Mouse (Mus musculus) forebrain, embryonic 14.5 days (tissue): ENCODE measurements around the gene Cpne6. TPM values are rescaled to one million over a fixed set of nuclear protein-coding genes. Genes with fewer than 3 reads are reported as not detected.
A peak's percentile ranks its signal among the peaks of the same experiment; 100 is the strongest.

Experiments used
- ATAC-seq: fragments of 200-750 bp; cut with Nextera tagmentation; 2 replicates; pipeline ENCODE4 v1.8.0; 2017; ENCODE audit warnings: mild to moderate bottlenecking, moderate library complexity
- DNase-seq: peaks from one replicate; pipeline ENCODE4 v3.0.0-alpha.2; 2015; ENCODE audit warnings: low spot score
- H3K27ac ChIP-seq: fragments of 300-500 bp; sonication (generic); 2 replicates; pipeline ENCODE4 v1.5.1; 2014; ENCODE audit warnings: low read depth, mild to moderate bottlenecking, control low read depth, low read length, moderate library complexity
- H3K27me3 ChIP-seq: fragments of 300-500 bp; sonication (generic); replicated peaks from 2 replicates; pipeline ENCODE4 v1.6.1; 2014; ENCODE audit warnings: low read length, control low read depth, mixed read lengths; ENCODE audit not compliant: control insufficient read depth, insufficient read depth
- H3K36me3 ChIP-seq: fragments of 300-500 bp; sonication (generic); 2 replicates; pipeline ENCODE4 v1.6.1; 2014; ENCODE audit warnings: low read length, control low read depth; ENCODE audit not compliant: control insufficient read depth, insufficient read depth
- H3K4me1 ChIP-seq: fragments of 300-500 bp; sonication (generic); 2 replicates; pipeline ENCODE4 v1.6.1; 2014; ENCODE audit warnings: antibody characterized with exemption, low read length, control low read depth; ENCODE audit not compliant: control insufficient read depth, insufficient read depth
- H3K4me2 ChIP-seq: fragments of 300-500 bp; sonication (generic); 2 replicates; pipeline ENCODE4 v1.6.1; 2014; ENCODE audit warnings: mild to moderate bottlenecking, control low read depth, low read length
- H3K4me3 ChIP-seq: fragments of 300-500 bp; sonication (generic); 2 replicates; pipeline ENCODE4 v1.5.1; 2014; ENCODE audit warnings: low read depth, low read length, control low read depth
- H3K9ac ChIP-seq: fragments of 300-500 bp; sonication (generic); 2 replicates; pipeline ENCODE4 v1.6.1; 2014; ENCODE audit warnings: mild to moderate bottlenecking, low read length, control low read depth, moderate library complexity
- H3K9me3 ChIP-seq: fragments of 300-500 bp; sonication (generic); replicated peaks from 2 replicates; pipeline ENCODE4 v1.6.1; 2016; ENCODE audit warnings: low read length, control low read depth, mixed read lengths; ENCODE audit not compliant: control insufficient read depth
- whole genome bisulfite sequencing: fragments of 180-500 bp; shearing (Covaris S2); extraction: QIAGEN DNeasy Blood & Tissue Kit; methylation state at CpG from one replicate; pipeline ENCODE4 v1.1.7; 2014; 5-methylcytosine and 5-hydroxymethylcytosine counted together
- polyA plus RNA-seq: library from polyadenylated mRNA; unstranded; fragments of >200 nt; fragmentation: Nextera tagmentation; extraction: Ambion mirVana; gene quantifications from 2 replicates; pipeline ENCODE4 v1.2.1, GENCODE M21; 2014

The Cpne6 gene
- polyA plus RNA-seq, 1 experiment from 2014 or later = 4.5 TPM

DNA sequence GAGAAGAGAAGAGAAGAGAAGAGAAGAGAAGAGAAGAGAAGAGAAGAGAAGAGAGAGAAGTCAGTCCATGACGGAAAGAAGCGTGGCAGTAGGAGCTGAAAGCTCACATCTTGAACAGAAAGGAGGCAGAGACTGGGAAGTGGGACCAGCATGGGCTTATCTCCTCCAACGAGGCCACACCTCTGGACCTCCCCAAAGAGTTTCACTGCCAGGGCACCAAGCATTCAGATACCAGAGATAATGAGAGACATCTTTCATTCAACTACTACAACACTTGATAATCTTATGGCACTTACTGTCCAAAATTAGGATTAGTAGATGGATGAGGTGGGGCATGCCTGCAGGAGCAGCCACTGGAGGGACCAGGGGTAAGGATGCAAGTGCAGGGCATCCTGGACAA is 45.5 kb downstream of the Cpne6 start:
- Histone ChIP-seq H3K27me3 (no peaks in the 10 kb centered on the region), H3K4me2 (no peak overlapping the region), H3K27ac (no peak overlapping the region), H3K36me3 (no peaks in the 10 kb centered on the region), H3K4me1 (no peaks in the 10 kb centered on the region), H3K9ac (no peak overlapping the region), H3K9me3 (no peaks in the 10 kb centered on the region), H3K4me3 (no peak overlapping the region)
- ATAC-seq (no peak), DNase-seq (no peak)
- WGBS = 80% methylated on average over 3 of the region's 3 CpGs

DNA sequence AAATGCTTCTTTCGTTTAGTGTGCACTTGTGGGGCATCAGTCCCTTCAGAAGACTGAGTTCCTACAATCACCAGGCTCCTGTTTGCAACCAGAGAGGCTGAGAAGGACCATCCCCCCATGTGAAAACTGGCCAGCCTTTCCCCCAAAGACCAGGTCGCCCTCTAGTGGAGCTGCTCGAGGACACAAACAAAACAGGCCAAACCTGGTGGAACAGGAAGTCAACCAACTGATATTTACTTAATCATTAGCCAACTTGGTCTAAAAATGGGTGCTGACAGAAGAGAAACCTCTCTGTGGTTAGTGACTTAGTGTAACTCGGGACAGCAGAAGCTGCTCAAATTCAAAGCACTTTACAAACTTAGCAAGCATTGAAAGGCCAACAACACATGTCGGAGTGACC is 46.8 kb downstream of the Cpne6 start:
- H3K9me3 ChIP-seq = no peaks in the 10 kb centered on the region
- H3K36me3 ChIP-seq = no peaks in the 10 kb centered on the region
- H3K27ac ChIP-seq = no peak overlapping the region
- H3K9ac ChIP-seq = no peak overlapping the region
- DNase-seq (peak; percentile 74), ATAC-seq (no peak)
- peaks cover 6% of the 10 kb centered on the region; the same call in 1 of the 2 replicates for H3K4me1 ChIP-seq
- WGBS = 29% methylated on average over 5 of the region's 5 CpGs
- no peak overlapping the region for H3K4me2 ChIP-seq
- H3K27me3 ChIP-seq = no peaks in the 10 kb centered on the region
- H3K4me3 ChIP-seq = no peak overlapping the region

DNA sequence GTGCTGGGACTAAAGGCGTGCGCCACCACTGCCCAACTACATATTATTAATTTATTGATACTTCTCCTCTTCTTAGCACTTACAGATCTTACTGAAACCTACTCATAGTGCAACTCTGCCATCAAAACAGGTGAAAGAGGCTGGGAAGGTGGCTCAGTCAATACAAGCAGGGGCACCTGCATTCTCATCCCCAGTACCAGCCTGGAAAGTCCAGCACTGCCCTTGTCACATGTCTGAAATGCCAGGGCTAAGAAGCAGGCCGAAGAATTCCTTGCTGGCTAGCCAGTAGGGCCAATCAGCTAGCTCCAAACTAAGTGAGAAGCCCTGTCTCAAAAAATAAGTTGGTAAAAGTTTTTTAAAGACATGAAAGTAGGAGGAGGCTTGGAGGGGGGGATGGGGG is 47.3 kb downstream of the Cpne6 start:
- H3K4me3 ChIP-seq = no peak overlapping the region
- no peak overlapping the region for H3K9ac ChIP-seq
- peaks cover 6% of the 10 kb centered on the region; the same call in 1 of the 2 replicates for H3K4me1 ChIP-seq
- H3K4me2 ChIP-seq = no peak overlapping the region
- H3K9me3 ChIP-seq = no peaks in the 10 kb centered on the region
- no peaks in the 10 kb centered on the region for H3K27me3 ChIP-seq
- WGBS = 89% methylated on average over 3 of the region's 3 CpGs
- H3K36me3 ChIP-seq = no peaks in the 10 kb centered on the region
- ATAC-seq (no peak), DNase-seq (no peak)
- H3K27ac ChIP-seq = no peak overlapping the region

DNA sequence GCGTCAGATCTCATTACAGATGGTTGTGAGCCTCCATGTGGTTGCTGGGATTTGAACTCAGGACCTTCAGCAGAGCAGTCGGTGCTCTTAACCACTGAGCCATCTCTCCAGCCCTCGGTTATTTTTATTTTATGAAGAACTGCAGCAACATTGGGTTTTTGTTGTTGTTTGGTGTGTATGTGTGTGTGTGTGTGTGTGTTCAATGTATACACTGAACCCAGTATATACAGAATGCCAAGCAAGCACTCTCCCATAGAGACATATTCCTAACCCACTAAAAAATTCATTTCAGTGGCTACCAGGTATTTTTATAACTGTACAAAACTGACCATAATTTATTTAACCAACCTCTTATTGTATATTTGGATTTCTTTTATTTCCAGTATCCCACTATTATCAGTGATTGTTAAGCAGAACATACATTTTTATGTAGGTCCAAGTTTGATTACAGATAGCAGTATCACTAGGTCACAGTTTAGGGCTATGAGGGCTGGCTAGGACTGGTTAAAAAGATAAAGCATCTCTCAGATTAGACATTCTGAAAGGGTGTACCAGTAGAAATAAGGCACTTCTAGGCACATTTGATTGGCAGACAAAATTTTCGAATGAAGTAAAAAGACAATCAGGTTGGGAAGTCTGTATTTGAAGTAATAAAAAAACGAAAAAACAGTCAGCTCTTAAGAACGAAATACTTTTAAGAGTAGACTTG is 48.6 kb downstream of the Cpne6 start:
- peak overlapping the region; percentile 84 for H3K4me2 ChIP-seq
- H3K4me1 ChIP-seq = peaks cover 6% of the 10 kb centered on the region; the same call in 1 of the 2 replicates
- no peaks in the 10 kb centered on the region for H3K27me3 ChIP-seq
- H3K36me3 ChIP-seq = peaks cover 6% of the 10 kb centered on the region
- WGBS = 60% methylated on average over 6 of the region's 6 CpGs
- peak overlapping the region; percentile 62 for H3K4me3 ChIP-seq
- H3K9ac ChIP-seq = peak overlapping the region; percentile 85; the same call in 1 of the 2 replicates
- no peak overlapping the region for H3K27ac ChIP-seq
- no peaks in the 10 kb centered on the region for H3K9me3 ChIP-seq
- ATAC-seq = no peak
- DNase-seq = no peak

DNA sequence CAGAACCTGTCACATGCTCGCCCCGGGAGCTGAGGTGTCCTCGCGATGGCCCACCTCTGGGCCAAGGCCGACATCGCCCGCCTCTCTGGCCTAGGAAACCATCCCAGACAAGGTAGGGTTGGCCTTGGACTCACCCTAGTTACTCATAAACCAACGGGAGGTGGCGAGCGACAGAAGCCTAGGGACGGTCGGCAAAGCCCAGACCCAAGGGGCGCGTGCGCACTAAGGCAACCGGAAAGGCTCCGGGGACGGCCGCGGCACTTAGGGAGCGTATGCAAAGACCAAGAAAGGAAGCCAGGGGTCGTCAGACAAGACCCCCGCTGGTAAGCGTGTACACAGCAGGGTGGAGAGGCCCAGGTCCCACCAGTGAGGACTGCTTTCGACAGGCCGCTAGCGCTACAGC is 49.6 kb downstream of the Cpne6 start, which contains the start of gene Dcaf11:
TSS of gene Dcaf11 (plus strand) at position 208 of the 403 bp plus-strand sequence.
- WGBS = under 1% methylated on average over 27 of the region's 27 CpGs
- peak within 1 kb of the TSS; percentile 98 for H3K27ac ChIP-seq
- H3K27me3 ChIP-seq = no peaks in the 10 kb centered on the region
- peaks cover 15% of the 10 kb centered on the region for H3K36me3 ChIP-seq
- peak within 1 kb of the TSS; percentile 62 for H3K4me3 ChIP-seq
- H3K9ac ChIP-seq = peak within 1 kb of the TSS; percentile 85
- H3K4me1 ChIP-seq = peaks cover 6% of the 10 kb centered on the region; the same call in 1 of the 2 replicates
- DNase-seq (peak; percentile 96), ATAC-seq (peak; percentile 80)
- peak within 1 kb of the TSS; percentile 84 for H3K4me2 ChIP-seq
- no peaks in the 10 kb centered on the region for H3K9me3 ChIP-seq

DNA sequence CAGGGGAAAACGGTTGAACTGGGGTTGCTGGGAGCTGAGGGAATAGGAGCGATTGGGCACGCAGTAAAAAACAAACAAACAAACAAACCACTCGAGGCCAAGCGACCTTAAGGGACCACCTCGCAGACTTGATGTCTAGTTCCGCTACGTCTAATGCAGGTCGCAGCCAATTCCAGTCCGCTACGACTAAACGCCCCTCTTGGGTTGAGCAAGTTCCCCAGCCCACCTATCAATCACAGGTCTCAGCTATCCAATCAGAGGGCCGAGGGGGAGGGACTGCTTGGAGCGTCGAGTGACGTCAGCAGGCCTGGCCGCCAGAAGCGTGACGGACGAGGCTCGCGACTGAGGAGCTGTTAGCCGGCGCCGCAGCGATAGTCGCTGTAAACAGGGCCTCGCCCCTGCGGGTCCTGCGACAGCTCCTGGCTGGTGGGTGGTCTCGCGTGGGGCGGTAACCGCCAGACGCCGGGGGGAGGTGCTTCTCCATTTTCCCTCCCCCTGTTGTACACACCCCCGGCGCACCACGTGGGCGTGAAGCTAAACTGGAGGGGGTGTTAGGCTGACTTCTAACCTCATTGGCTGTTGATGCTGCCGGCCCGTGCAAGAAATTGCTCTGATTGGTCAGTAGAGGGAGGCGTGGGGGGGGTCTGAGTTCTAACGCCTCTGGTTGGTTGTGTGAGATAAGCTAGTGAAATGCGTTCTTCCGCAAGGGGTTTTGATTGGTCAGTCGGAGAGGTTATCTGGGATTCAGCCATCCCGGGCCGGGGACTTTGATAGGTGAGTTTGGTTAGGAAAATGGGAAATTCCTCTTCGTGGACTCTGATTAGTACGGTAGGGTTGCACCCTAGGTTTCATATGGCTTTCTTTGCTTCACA is 50.2 kb downstream of the Cpne6 start, which contains the start of gene A730061H03Rik:
TSS of gene A730061H03Rik (minus strand) at position 205 of the 872 bp plus-strand sequence.
- DNase-seq (peak; percentile 99), ATAC-seq (peak; percentile 97)
- Histone ChIP-seq H3K4me1 (peaks cover 6% of the 10 kb centered on the region; the same call in 1 of the 2 replicates), H3K27ac (peak within 1 kb of the TSS; percentile 98), H3K9me3 (no peaks in the 10 kb centered on the region), H3K4me3 (peak within 1 kb of the TSS; percentile 62), H3K27me3 (no peaks in the 10 kb centered on the region), H3K9ac (peak within 1 kb of the TSS; percentile 85), H3K4me2 (peak within 1 kb of the TSS; percentile 84), H3K36me3 (peaks cover 21% of the 10 kb centered on the region)
- under 1% methylated on average over 51 of the region's 51 CpGs for WGBS

DNA sequence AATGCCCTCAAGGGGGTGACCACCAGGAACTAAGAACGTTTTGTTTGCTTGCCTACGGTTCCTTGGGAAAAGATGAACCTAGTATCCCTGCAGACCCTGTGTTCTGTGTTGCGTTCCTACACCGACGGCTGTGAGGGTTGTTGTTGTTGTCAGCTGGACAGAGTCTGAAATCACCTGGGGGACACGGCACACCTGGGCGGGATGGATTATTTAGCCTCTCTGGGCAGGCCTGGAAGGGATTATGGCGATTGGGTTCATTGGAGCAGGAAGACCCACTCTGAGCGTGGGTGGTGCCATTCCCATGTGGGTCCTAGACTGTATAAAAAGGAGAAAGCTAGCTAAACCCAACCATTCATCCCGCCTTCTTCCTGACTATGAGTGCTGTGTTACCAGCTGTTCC is 51.6 kb downstream of the Cpne6 start:
- peaks cover 6% of the 10 kb centered on the region; the same call in 1 of the 2 replicates for H3K4me1 ChIP-seq
- no peak overlapping the region for H3K4me3 ChIP-seq
- H3K9me3 ChIP-seq = no peaks in the 10 kb centered on the region
- H3K36me3 ChIP-seq = peaks cover 36% of the 10 kb centered on the region
- H3K4me2 ChIP-seq = no peak overlapping the region
- DNase-seq = no peak
- ATAC-seq = no peak
- WGBS = 88% methylated on average over 10 of the region's 10 CpGs
- no peak overlapping the region for H3K9ac ChIP-seq
- H3K27me3 ChIP-seq = no peaks in the 10 kb centered on the region
- H3K27ac ChIP-seq = no peak overlapping the region

DNA sequence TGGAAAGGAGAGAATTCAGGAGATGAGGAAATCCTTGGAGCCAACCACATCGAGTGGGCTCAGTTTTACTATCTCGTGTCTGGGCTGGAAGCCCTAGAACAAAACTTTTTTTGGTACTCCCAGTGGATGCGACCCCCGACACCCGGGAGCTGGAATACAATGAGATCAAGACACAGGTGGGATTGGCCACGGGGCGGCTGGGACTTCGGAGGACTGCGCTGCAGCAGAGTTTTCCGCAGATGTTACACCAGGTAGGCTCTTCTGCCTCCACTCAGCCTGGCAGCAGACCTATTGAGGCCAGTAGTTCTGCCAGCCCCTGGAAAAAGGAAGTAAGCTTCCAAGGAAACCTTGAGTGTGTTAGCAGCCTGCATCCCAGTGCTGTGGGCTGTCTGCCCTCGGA is 53.0 kb downstream of the Cpne6 start:
- no peak overlapping the region for H3K9ac ChIP-seq
- no peak for DNase-seq

More for the DNA sequence above, 53.0 kb downstream of the Cpne6 start:
- Histone ChIP-seq H3K27me3 (no peaks in the 10 kb centered on the region), H3K4me1 (peaks cover 6% of the 10 kb centered on the region; the same call in 1 of the 2 replicates), H3K36me3 (peaks cover 49% of the 10 kb centered on the region), H3K4me2 (no peak overlapping the region), H3K4me3 (no peak overlapping the region), H3K9me3 (no peaks in the 10 kb centered on the region), H3K27ac (no peak overlapping the region)
- 92% methylated on average over 11 of the region's 11 CpGs for WGBS
- no peak for ATAC-seq
